Mouse (Mus musculus): Measurements from ENCODE around the gene Rcn2. TPM values are rescaled to one million over a fixed set of nuclear protein-coding genes. Genes with fewer than 3 reads are reported as not detected.

The Rcn2 gene
- 51.6 TPM for polyA plus RNA-seq (2017; shearing (Covaris generic))

DNA sequence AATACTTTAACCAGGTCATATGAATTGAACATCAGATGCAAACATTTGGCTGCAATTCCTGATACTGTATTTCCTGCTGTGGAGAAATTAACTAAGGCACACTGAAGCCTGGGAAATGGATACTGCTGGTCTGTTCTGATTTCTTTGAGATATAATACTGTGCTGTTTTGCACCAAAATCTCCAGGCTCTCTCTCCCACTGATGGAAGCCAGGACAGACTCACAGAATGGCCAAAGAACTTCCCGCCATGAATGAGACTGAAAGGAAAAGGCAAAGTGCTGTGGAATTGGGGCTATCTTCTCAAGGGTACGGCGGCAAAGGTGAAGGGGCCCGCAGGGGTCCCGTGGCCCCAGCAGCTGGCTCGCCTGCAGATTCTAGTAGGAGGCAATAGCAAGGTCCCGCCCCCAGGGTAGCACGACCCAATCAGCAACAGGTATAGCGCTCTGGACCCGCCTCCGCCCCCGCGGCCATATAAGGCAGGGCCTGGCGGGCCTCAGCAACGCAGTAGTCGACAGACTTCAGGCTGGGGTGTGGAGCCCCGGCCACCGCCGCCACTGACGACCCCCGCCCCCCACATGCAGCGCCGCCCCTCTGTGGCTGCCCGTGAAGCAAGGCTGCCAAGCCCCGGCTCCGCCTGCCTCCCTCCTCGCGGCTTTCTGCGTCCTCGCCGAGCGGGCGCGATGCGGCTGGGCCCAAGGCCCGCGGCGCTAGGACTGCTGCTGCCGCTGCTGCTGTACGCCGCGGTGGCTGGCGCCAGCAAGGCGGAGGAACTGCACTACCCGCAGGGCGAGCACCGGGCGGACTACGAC is at the start of gene Rcn2:
Rcn2 (plus strand) TSS at position 474 of the 809 bp plus-strand sequence.

DNA sequence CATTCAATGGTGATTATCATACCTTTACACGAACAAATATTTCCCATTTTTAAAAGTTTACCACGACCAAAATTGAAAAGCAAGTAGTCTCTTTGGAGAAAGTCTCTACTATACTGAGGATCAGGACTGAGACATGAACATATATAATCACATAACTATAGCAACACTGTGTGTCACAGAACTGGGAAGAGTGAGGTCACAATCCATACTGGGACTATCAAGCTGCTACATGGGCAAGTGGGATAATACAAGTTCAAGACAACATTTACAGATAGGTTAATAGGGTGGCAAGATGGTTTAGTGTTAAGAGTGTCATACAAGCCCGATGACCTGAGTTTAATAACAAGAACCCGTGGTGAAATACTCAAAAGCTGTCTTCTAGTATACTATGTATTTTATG is 31.2 kb upstream of the Rcn2 start, which contains the start of gene 4930563M21Rik:
4930563M21Rik (minus strand) TSS at position 101 of the 400 bp plus-strand sequence.

DNA sequence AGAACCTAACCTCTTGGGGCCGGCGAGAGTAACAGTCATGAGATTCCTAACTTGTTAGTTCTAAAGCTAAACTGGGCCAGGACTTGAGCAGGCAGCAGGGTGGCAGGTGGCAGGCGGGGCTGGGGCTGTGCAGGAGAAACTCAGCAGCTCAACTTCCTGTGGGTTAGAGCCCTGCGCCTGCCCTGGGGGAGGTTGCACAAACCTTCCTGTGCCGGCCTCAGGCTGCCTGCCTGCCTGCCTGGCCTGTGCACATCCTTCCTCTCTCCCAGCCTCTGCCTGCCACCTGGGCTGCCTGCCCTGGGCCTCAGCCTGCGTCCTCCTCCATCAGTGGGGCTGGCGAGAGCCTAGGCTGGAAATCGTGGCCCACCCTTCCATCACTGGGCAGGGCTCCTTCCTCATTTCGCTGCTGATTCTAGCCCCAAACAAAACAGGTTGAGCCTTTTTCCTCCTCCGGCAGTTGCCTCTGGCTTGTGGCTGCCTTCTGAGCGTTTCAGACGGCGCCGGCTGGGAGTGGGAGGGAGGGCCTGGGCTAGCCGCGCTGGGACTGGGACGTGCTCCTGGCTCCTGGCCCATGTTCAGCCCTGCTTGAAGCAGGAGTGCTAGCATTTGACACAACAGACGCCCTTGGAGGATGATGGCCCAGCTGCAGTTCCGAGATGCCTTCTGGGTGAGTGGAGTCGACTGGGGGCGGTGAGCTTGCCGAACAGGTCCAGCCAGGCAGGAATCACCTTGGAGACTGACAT is 48.3 kb downstream of the Rcn2 start, which contains the start of gene Pstpip1:
Pstpip1 (plus strand) TSS at position 185 of the 743 bp plus-strand sequence.

Other genes starting within 250 kb of the Rcn2 start
- 27.4 TPM for gene Scaper, start 103.7 kb upstream of the Rcn2 start, polyA plus RNA-seq (2017; shearing (Covaris generic))
- not detected for gene 4930563M21Rik, start 31.3 kb upstream of the Rcn2 start, polyA plus RNA-seq (2017; shearing (Covaris generic))
- gene Pstpip1, start 48.1 kb downstream of the Rcn2 start, polyA plus RNA-seq (2017; shearing (Covaris generic)) = 174 TPM
- gene Tspan3, start 123.6 kb downstream of the Rcn2 start, polyA plus RNA-seq (2017; shearing (Covaris generic)) = 99.6 TPM

Measured in effector memory CD4-positive, alpha-beta T cell, adult 5 months (primary cell).